13 mouse cellular contexts compared by ENCODE assay signal in genomic region chr17:35874721-35875120, GRCm38 (mm10). TPM values are rescaled to one million over a fixed set of nuclear protein-coding genes. Genes with fewer than 3 reads are reported as not detected.
DNase-seq lines count a peak whose midpoint lies in the region; ATAC-seq and TF ChIP-seq lines count a peak whose summit lies in the region.
"Had no signal": no experiment of that assay in that cellular context is flagged by ENCODE, and none has a peak within 500 bp of the region (broad histone marks: within the 10 kb centered on the region; RNA-seq: fewer than 3 reads in every experiment).

No protein-coding gene starts in this region.

- no peak for TF ChIP-seq CTCF in C2C12 (IDR thresholded peaks at IDR 0.05; ENCODE audit: control insufficient read depth, insufficient read depth, insufficient read length)

- no peak overlapping the region for H3K27ac ChIP-seq in kidney, embryonic 16.5 days (ENCODE audit: low read length)
- H3K27ac ChIP-seq: hindbrain, embryonic 13.5 days; macrophage; stomach, postnatal 0 days had no signal

- peaks cover 58% of the 10 kb centered on the region for H3K79me2 ChIP-seq in C2C12 (ENCODE audit: control insufficient read depth, insufficient read depth)

- peak; percentile 51 for DNase-seq in kidney, adult 11 months
- DNase-seq in 3T3-L1 (ENCODE audit: low read depth, low spot score) = peak; percentile 38
- DNase-seq in left cerebral cortex, adult 8-10 months (ENCODE audit: low spot score in 2 of 2) = peak; percentile 42 to 69
- no peak for DNase-seq in Muller cell, postnatal 12 days (ENCODE audit: inconsistent ontology term)
- DNase-seq: embryo, embryonic 11 days had no signal

- no peak overlapping the region for H3ac ChIP-seq in C2C12 (ENCODE audit: control insufficient read depth, insufficient read length, low read depth)

- peaks cover 21% of the 10 kb centered on the region for H3K4me1 ChIP-seq in kidney, embryonic 16.5 days (ENCODE audit: insufficient read depth, low read length)

- no peak overlapping the region for H3K9ac ChIP-seq in kidney, embryonic 16.5 days (replicated peaks; ENCODE audit: low read length)
- H3K9ac ChIP-seq: hindbrain, embryonic 13.5 days had no signal

- no peak overlapping the region for H3K4me3 ChIP-seq in kidney, embryonic 16.5 days (ENCODE audit: low read length)
- peak overlapping the region; percentile 6 for H3K4me3 ChIP-seq in C2C12 (ENCODE audit: insufficient read depth, poor library complexity, severe bottlenecking)
- H3K4me3 ChIP-seq: heart, embryonic 12.5 days; hindbrain, embryonic 13.5 days had no signal

- peaks cover 16% of the 10 kb centered on the region; the same call in 1 of the 2 replicates for H3K36me3 ChIP-seq in kidney, embryonic 16.5 days (ENCODE audit: insufficient read depth, low read length)
- H3K36me3 ChIP-seq in C2C12 (ENCODE audit: control insufficient read depth, insufficient read depth) = peaks cover 60% of the 10 kb centered on the region

- H3K79me3 ChIP-seq in C2C12 (ENCODE audit: low read depth) = peaks cover 43% of the 10 kb centered on the region

- no peaks in the 10 kb centered on the region for H3K27me3 ChIP-seq in kidney, embryonic 16.5 days (ENCODE audit: insufficient read depth, low read length)
- no peaks in the 10 kb centered on the region for H3K27me3 ChIP-seq in C2C12 (ENCODE audit: control insufficient read depth, insufficient read depth, insufficient read length)
- H3K27me3 ChIP-seq: heart, embryonic 12.5 days; hindbrain, embryonic 13.5 days had no signal

- ATAC-seq in kidney, embryonic 16.5 days (ENCODE audit: low FRiP score, low TSS enrichment) = no peak
- ATAC-seq in megakaryocyte, adult 5-6 weeks (ENCODE audit: poor library complexity, severe bottlenecking) = no peak
- ATAC-seq: midbrain, embryonic 16.5 days had no signal

- WGBS in kidney, embryonic 16.5 days = 80% methylated on average over 6 of the region's 6 CpGs

- no peak overlapping the region for H3K4me2 ChIP-seq in kidney, embryonic 16.5 days (replicated peaks; ENCODE audit: low read depth, low read length)
- H3K4me2 ChIP-seq: heart, embryonic 12.5 days; hindbrain, embryonic 13.5 days had no signal

- H3K9me3 ChIP-seq in kidney, embryonic 16.5 days (ENCODE audit: low read length) = peaks cover 4% of the 10 kb centered on the region; the same call in 1 of the 2 replicates
- H3K9me3 ChIP-seq: heart, embryonic 12.5 days; hindbrain, embryonic 13.5 days had no signal

TF ChIP-seq in C2C12, 6 proteins besides CTCF, POLR2A, EP300 and RAD21:
- TF ChIP-seq MAX (IDR thresholded peaks at IDR 0.05) (no peak), CEBPB (IDR thresholded peaks at IDR 0.05; ENCODE audit: low read depth) (no peak), FOSL1 (IDR thresholded peaks at IDR 0.05; ENCODE audit: insufficient read depth, low read length, poor library complexity, severe bottlenecking) (no peak)

RNA-seq across cellular contexts. Expression of gene Dhx16, which starts 4.9 kb away (rescaled TPM):
- polyA plus RNA-seq in kidney, embryonic 16.5 days (2015; fragmentation: Nextera tagmentation; extraction: Ambion mirVana) = 45.1 and 48.2 TPM in 2 replicates
- 42.4 TPM for polyA plus RNA-seq in C2C12 (2012; fragmentation: generic; extraction: Trizol)
- 10 to 100 TPM; 28.1 to 30.6 (median 29.0) TPM for total RNA-seq in left cerebral cortex, adult 8-10 months (2022)
- 87.6 and 118 TPM in 2 replicates for total RNA-seq in megakaryocyte, adult 5-6 weeks (2015)
- 65.9 and 72.8 TPM in 2 replicates for total RNA-seq in megakaryocyte, adult 5-6 weeks (2017)

RNA-seq across cellular contexts. Expression of gene Ppp1r18, which starts 9.3 kb away (rescaled TPM):
- 22.2 and 25.2 TPM in 2 replicates for polyA plus RNA-seq in kidney, embryonic 16.5 days (2015; fragmentation: Nextera tagmentation; extraction: Ambion mirVana)
- polyA plus RNA-seq in C2C12 (2012; fragmentation: generic; extraction: Trizol) = 84.2 TPM
- 10 to 100 TPM in 2 of 4 experiments, 1 to 10 TPM in 2; 9.1 to 15.0 (median 10.9) TPM for total RNA-seq in left cerebral cortex, adult 8-10 months (2022)
- 153 and 167 TPM in 2 replicates for total RNA-seq in megakaryocyte, adult 5-6 weeks (2015)
- 64.0 and 78.1 TPM in 2 replicates for total RNA-seq in megakaryocyte, adult 5-6 weeks (2017)

RNA-seq across cellular contexts. Expression of gene Nrm, which starts 13.6 kb away (rescaled TPM):
- 63.3 and 67.0 TPM in 2 replicates for polyA plus RNA-seq in kidney, embryonic 16.5 days (2015; fragmentation: Nextera tagmentation; extraction: Ambion mirVana)
- 25.5 TPM for polyA plus RNA-seq in C2C12 (2012; fragmentation: generic; extraction: Trizol)
- total RNA-seq in left cerebral cortex, adult 8-10 months (2022) = 1 to 10 TPM; 2.6 to 3.4 (median 3.0) TPM
- 88.5 and 114 TPM in 2 replicates for total RNA-seq in megakaryocyte, adult 5-6 weeks (2015)
- total RNA-seq in megakaryocyte, adult 5-6 weeks (2017) = 80.1 and 82.8 TPM in 2 replicates

RNA-seq across cellular contexts. Expression of gene 2310061I04Rik, which starts 22.5 kb away (rescaled TPM):
- 33.3 and 36.5 TPM in 2 replicates for polyA plus RNA-seq in kidney, embryonic 16.5 days (2015; fragmentation: Nextera tagmentation; extraction: Ambion mirVana)
- polyA plus RNA-seq in C2C12 (2012; fragmentation: generic; extraction: Trizol) = 36.0 TPM
- total RNA-seq in left cerebral cortex, adult 8-10 months (2022) = 10 to 100 TPM; 40.3 to 63.3 (median 51.9) TPM
- total RNA-seq in megakaryocyte, adult 5-6 weeks (2015) = 28.4 and 31.8 TPM in 2 replicates
- 3.5 and 9.8 TPM in 2 replicates for total RNA-seq in megakaryocyte, adult 5-6 weeks (2017)

RNA-seq across cellular contexts. Expression of gene Mdc1, which starts 33.4 kb away (rescaled TPM):
- polyA plus RNA-seq in kidney, embryonic 16.5 days (2015; fragmentation: Nextera tagmentation; extraction: Ambion mirVana) = 16.3 and 16.7 TPM in 2 replicates
- polyA plus RNA-seq in C2C12 (2012; fragmentation: generic; extraction: Trizol) = 16.6 TPM
- total RNA-seq in left cerebral cortex, adult 8-10 months (2022) = 10 to 100 TPM; 13.8 to 21.2 (median 18.2) TPM
- total RNA-seq in megakaryocyte, adult 5-6 weeks (2015) = 37.6 and 62.8 TPM in 2 replicates
- total RNA-seq in megakaryocyte, adult 5-6 weeks (2017) = 17.3 and 18.6 TPM in 2 replicates

Comparison
In these comparisons a context has a peak if more than half of its experiments do, and no peak if none do; other contexts are left out.
1. RNA of gene Ppp1r18, which starts 9.3 kb away (total RNA-seq): 64.0 to 167 TPM in megakaryocyte, adult 5-6 weeks; 9.1 to 15.0 TPM in left cerebral cortex, adult 8-10 months; every median in the first group is over 4 times any median in the second.
2. RNA of gene Nrm, which starts 13.6 kb away (total RNA-seq): 80.1 to 114 TPM in megakaryocyte, adult 5-6 weeks; 2.6 to 3.4 TPM in left cerebral cortex, adult 8-10 months; every median in the first group is over 10 times any median in the second.